Mouse (Mus musculus) heart, adult 18-20 months (tissue): ENCODE data around the gene 1700013G24Rik. TPM values are rescaled to one million over a fixed set of nuclear protein-coding genes. Genes with fewer than 3 reads are reported as not detected.

Experiments used
- DNase-seq, 2 experiments: peaks; one replicate each; pipeline ENCODE4 v3.0.0; 2021 to 2022; ENCODE audit warnings: mixed read lengths in 1 of 2
- total RNA-seq, 2 experiments: library from RNA; stranded (reverse); gene quantifications; 2 replicates each; pipeline ENCODE4 v1.2.3; 2021

The 1700013G24Rik gene
- total RNA-seq, 2 experiments from 2014 or later: not detected

DNA sequence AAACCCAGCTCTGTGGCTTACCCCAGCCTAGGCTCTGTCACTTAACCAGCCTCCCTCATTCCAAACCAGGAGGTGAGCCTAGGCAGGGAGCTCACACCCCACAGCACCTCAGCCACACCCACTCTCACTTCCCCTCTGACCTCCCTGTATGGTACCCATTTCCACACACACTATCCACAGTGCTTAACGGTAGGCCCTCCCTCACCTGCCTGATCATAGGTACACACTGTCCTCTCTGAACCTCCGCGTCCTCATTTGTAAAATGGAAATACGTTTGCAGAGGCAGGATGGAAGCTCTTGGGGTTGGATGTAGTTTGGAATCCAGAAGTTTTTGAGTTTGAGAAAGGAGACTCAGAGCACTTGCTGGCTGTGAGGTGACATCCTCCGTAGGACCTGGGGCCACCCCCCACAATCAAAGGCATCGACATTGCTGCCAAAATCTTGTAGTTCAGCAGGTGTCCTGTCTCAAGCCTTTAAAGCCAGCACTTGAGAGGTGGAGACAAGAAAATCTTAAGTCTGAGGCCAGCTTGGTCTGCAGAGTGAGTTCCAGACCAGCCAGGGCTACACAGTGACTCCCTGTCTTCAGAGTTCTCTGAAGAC lies 42.5 kb downstream of the 1700013G24Rik start:
- DNase-seq: peak in 1 of 2 experiments; percentile 40

DNA sequence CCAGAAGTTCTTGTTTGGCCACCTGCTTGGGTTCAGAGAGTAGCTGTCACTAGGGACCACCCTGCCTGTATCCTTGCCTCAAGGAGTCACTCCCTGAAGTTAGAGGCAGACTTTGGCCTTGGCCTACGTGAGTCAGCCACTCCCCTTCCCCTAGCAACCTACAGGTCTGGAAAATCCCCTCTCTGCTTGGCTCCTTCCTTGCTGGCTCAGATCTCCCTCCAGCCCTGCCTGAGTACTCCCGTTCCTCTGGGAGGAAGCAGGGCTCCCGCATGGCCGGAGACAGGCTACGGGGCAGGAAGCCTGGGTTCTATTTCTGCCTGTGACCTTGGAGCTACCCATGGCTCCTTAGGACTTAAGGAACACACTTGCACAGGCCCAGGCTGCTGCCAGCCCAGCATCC lies 44.3 kb downstream of the 1700013G24Rik start:
- peak; percentile 69 to 92 for DNase-seq

DNA sequence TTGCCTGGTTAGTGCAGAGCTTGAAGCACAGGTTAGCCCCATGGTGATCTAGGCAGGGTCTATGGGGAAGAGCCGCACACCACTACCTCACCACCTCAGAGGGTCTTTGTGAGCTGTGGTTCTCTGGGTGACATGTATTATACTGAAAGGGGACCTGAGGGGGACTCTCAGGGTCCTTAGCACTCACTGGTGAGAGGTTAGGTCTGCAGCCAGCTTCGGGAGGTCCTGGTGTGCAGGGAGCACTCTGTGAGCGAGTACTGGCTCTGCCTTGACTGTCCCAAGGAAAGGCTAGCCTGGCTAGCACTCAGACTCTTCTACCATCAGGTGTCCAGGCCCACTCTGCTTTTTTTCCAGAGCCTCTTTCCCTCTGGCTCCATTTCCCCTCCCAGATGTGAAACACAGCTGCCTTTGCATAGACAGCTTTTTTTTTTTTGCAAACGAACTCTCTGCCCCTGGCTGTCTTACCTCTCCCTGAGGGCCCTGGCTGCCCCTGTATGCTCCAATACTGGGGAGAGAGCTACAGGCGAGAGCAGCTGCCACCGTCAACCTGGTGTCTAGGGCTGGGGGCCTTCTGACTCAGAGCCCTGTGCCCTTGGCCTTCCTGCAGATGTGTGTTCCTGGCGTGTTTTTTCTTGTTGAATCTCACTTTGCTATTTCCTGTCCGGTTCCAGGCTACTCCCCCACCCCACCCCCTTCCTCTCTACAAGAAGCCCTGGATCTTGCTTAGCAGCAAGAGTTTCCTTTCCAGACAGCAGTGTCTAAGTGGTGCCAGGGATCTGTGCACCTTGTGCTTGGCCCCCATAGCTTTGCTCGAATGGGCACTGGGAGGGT lies 45.0 kb downstream of the 1700013G24Rik start:
- peak; percentile 76 to 88 for DNase-seq

DNA sequence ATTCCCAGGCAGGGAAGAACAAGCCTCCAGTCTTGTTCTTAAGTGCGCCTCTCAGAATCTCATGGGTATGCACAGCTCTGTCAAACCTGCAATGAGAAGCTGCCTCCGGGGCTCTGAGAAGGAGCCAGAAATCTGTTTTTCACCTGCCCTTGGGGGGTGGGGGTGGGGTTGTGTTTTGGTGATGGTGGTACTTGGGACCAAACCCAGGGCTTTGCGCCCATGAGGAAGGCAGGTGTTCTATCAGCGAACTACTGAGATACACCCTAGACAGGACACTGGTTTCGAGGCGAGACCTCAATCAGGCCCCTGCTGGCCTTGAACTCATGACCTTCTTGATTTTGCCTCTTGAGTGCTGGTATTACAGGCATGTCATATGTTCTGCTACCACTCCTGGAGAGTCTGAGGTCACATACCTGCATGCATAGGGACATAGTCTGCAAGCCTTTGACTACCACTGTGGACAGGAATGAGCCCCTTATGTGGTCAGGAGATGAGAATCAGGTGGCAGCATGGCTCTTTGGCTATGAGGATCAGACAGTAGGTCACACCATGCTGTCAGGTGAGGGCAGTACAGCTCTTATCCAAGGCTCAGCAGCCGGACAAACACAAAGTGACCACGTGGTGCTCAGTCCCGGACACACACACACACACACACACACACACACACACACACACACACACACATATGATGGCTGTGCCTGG lies 45.9 kb downstream of the 1700013G24Rik start:
- DNase-seq: peak in 1 of 2 experiments; percentile 42

DNA sequence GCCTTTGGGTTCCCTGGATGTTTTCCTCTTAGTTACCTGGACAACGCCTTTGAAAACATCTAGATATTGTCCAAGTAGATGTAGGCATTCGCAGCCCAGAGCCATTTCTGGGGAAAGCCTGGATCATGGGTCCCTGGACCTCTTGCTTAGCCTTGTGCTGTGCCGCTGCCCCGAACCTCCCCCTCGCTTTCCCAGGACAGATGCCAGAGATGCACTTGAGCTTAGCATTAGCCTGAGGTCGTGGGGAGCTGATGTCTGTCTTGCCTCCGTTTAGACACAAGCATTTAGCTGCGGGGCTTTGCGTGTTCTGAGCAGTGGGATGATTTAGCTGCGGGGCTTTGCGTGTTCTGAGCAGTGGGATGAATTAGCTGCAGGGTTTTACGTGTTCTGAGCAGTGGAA lies 47.1 kb downstream of the 1700013G24Rik start:
- DNase-seq: no peak

DNA sequence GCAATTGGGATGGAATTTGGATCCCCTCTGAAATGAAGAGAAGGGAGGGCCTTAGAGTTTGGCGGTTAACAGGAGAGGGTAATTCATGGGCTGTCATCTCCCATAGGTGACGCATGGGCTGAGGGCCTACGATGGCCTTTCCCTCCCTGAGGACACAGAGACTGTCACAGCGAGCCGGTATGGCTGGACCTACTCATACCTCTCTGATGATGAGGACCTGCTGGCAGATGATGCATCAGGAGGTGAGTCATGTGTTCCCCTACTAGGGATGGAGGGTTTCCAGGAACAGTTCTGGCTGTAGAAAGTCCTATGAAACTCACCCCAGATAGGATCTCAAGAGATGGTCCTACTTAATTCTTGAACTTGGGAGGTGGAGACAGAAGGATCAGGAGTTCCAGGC lies 47.9 kb downstream of the 1700013G24Rik start:
- DNase-seq: peak; percentile 55 to 68

DNA sequence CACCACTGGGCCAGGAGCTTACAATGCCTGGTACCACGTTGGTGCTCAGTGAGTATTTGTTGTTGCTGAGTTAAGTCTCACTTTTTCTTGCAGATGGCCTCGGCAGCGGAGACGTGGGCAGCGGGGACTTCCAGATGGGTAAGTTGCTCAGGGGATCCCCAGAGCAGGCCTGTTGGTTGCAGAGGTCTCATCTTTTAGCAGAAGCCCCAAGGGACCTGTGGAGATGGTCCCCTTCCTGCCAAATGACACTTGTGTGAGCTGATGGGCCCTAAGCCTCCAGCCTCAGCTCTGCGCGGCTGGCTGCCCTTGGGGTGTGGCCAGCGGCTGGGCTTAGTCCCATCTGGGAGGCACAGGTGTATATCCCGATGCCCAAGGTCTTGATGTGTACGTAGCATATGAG lies 49.1 kb downstream of the 1700013G24Rik start:
- DNase-seq: no peak

DNA sequence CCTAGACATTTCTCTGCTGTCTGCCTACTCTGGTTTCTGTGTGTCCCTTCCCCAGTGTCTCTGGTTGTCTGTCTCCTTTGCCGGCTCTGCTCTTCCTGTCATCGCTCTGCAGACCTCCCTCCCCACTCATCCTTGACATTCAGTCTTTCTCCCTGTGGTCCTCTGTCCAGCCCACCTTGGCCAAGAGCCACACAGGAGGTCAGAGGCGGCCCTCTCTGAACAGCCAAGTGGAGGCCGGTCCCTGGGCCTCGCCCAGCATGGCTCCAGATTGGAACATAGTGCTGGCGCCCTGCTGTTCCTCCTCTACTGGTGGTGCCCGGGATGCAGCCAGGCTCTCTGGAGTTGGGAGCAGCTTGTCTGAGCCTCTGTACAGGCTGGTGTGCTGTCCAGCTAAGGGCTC lies 49.7 kb downstream of the 1700013G24Rik start:
- peak; percentile 39 to 54 for DNase-seq

DNA sequence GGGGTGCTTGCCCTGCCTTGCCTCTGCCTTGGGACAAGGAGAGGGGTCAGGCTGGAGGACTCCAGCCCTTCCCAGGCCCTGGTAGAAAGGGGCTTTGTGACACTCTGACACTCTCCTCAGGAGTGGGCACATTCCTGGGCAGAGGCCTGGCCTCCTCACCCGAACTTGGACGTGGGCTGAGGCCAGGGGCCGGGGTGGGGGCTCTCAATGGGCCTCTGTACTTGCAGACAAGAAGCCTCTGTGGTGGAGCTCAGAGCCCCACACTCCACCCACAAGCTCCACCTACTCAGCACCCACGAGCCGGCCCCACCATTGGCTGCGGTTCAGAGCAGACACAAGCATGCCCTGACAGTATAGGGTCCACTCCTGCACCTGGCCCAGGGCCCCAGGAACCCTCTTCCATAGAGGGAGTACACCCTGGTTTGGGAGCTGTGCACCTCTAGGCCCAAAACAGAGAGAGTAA lies 50.5 kb downstream of the 1700013G24Rik start:
- DNase-seq: peak in 1 of 2 experiments; percentile 20

Other genes with a start within 250 kb of the 1700013G24Rik start
- gene Wnt4, start 175.8 kb upstream of the 1700013G24Rik start, total RNA-seq: under 1 TPM; 0.28 to 0.32 TPM
- 100 to 1,000 TPM; 143 to 147 TPM for gene Cdc42, start 95.6 kb upstream of the 1700013G24Rik start, total RNA-seq
- not detected for gene Cela3a, start 43.5 kb upstream of the 1700013G24Rik start, total RNA-seq
- not detected for gene Cela3b, start 22.7 kb upstream of the 1700013G24Rik start, total RNA-seq
- gene Hspg2, start 15.5 kb downstream of the 1700013G24Rik start, total RNA-seq: 100 to 1,000 TPM; 153 to 170 TPM
- not detected for gene Ldlrad2, start 121.3 kb downstream of the 1700013G24Rik start, total RNA-seq
- gene Usp48, start 140.5 kb downstream of the 1700013G24Rik start, total RNA-seq: 10 to 100 TPM; 25.4 to 35.2 TPM
- 10 to 100 TPM; 14.2 to 14.8 TPM for gene Rap1gap, start 211.4 kb downstream of the 1700013G24Rik start, total RNA-seq